Mouse (Mus musculus): ENCODE measurements at regions not wholly inside any gene's neighbourhood (a gene's known extent, or its start where the extent isn't known, plus 50 kb on each side); places are given as distances from the start of the nearest gene placed in this dataset.

DNA sequence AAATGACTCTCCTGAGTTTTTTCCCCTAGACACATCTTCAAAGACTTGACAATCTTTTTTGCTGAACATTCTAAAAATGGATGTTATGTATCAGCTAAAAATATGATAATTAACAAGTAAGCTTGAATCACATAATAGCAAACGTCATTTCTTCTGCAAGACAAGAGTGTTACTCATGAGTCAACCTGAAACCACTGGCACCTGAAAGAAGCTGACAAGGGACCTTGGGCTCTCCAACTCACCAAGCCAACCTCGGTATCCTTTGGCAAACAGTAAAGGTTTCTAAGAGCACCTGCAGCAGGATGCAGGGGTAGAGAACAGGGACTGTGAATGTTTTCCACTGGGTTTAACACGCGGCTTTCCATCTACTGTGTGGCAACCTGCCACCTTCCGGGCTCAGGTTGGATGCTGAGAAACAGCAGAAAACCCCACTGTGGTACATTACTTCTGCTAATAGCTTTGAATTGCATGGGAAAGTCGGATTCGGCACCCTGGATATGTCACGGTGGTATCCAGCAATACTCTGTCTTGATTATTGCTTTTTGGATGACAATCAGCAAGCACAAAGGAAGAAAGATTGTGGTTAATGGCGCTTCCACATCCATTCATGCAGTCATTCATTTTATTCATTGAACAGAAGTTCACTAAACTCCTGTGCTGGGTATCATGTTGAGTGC, 305.9 kb downstream of the Lpin1 start:
- DNase-seq (ENCODE audit: low spot score) (no peak), ATAC-seq (replicated peaks; ENCODE audit: low FRiP score) (no peak)
- Histone ChIP-seq H3K9me3 (ENCODE audit: control insufficient read depth, low read length) (no peaks in the 10 kb centered on the region), H3K36me3 (ENCODE audit: control insufficient read depth, insufficient read depth, low read length) (no peaks in the 10 kb centered on the region), H3K4me3 (ENCODE audit: low read depth, low read length) (no peak overlapping the region), H3K4me1 (replicated peaks; ENCODE audit: control insufficient read depth, insufficient read depth, low read length) (no peaks in the 10 kb centered on the region), H3K27ac (ENCODE audit: low read depth, low read length) (no peak overlapping the region), H3K4me2 (no peak overlapping the region), H3K9ac (ENCODE audit: low read depth, low read length) (no peak overlapping the region), H3K27me3 (replicated peaks; ENCODE audit: control insufficient read depth, insufficient read depth, low read length) (no peaks in the 10 kb centered on the region)
- WGBS = 77% methylated on average over 9 of the region's 9 CpGs

GRCm38 (mm10) chr12:16285061-16285460, 325.7 kb downstream of the Lpin1 start:
- Histone ChIP-seq H3K9me3 (ENCODE audit: control insufficient read depth, low read length) (no peaks in the 10 kb centered on the region), H3K4me3 (ENCODE audit: low read depth, low read length) (no peak overlapping the region), H3K27me3 (replicated peaks; ENCODE audit: control insufficient read depth, insufficient read depth, low read length) (no peaks in the 10 kb centered on the region), H3K36me3 (ENCODE audit: control insufficient read depth, insufficient read depth, low read length) (no peaks in the 10 kb centered on the region), H3K4me1 (replicated peaks; ENCODE audit: control insufficient read depth, insufficient read depth, low read length) (no peaks in the 10 kb centered on the region), H3K9ac (ENCODE audit: low read depth, low read length) (no peak overlapping the region), H3K27ac (ENCODE audit: low read depth, low read length) (no peak overlapping the region), H3K4me2 (no peak overlapping the region)
- WGBS = 72% methylated on average over 5 of the region's 5 CpGs
- ATAC-seq (replicated peaks; ENCODE audit: low FRiP score) (no peak), DNase-seq (ENCODE audit: low spot score) (no peak)

GRCm38 (mm10) chr12:16279146-16279545, 331.6 kb downstream of the Lpin1 start:
- no peaks in the 10 kb centered on the region for H3K27me3 ChIP-seq (replicated peaks; ENCODE audit: control insufficient read depth, insufficient read depth, low read length)
- H3K4me3 ChIP-seq (ENCODE audit: low read depth, low read length) = no peak overlapping the region
- 77% methylated on average over 2 of the region's 2 CpGs for WGBS
- no peak overlapping the region for H3K4me2 ChIP-seq
- no peak overlapping the region for H3K27ac ChIP-seq (ENCODE audit: low read depth, low read length)
- no peaks in the 10 kb centered on the region for H3K36me3 ChIP-seq (ENCODE audit: control insufficient read depth, insufficient read depth, low read length)
- no peaks in the 10 kb centered on the region for H3K4me1 ChIP-seq (replicated peaks; ENCODE audit: control insufficient read depth, insufficient read depth, low read length)
- no peak for DNase-seq (ENCODE audit: low spot score)
- no peak overlapping the region for H3K9ac ChIP-seq (ENCODE audit: low read depth, low read length)
- no peaks in the 10 kb centered on the region for H3K9me3 ChIP-seq (ENCODE audit: control insufficient read depth, low read length)
- ATAC-seq (replicated peaks; ENCODE audit: low FRiP score) = no peak

DNA sequence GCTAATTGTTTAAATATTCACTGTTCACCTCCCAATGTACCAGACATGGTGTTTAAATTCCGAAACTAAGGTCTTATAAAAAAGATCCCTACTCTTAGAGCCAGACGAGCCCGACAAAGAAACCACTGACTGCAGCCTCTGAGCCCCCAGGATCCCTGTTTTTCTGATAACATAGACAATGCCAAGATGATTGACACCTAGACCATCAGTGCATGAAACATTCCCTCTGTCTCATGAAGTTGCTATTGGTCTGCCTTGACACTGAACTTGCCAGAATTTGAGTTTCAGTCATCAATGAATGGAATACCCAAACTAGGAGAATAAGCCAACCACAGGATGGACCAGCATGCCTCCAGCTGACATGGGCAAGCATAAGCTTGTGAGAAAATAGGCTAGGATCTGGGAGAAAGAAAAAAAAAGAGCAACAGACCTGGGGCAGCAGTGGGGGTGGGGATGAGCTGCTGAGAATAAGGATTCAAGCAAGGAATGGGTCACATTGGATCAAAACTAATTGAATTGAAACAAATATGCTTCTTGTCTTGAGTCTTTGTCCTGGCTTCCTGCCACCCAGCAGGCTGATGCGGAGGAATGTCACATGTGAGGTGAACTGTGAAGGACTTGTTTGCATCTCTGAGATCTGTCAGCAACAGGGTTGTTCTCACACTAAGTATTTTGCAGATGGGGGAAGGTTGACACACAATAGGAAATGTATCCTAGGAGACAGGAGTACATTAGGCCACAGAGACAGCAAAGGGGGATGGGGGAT, 333.0 kb downstream of the Lpin1 start:
- Histone ChIP-seq H3K9me3 (ENCODE audit: control insufficient read depth, low read length) (no peaks in the 10 kb centered on the region), H3K4me3 (ENCODE audit: low read depth, low read length) (no peak overlapping the region), H3K36me3 (ENCODE audit: control insufficient read depth, insufficient read depth, low read length) (no peaks in the 10 kb centered on the region), H3K4me1 (replicated peaks; ENCODE audit: control insufficient read depth, insufficient read depth, low read length) (no peaks in the 10 kb centered on the region), H3K27me3 (replicated peaks; ENCODE audit: control insufficient read depth, insufficient read depth, low read length) (no peaks in the 10 kb centered on the region), H3K9ac (ENCODE audit: low read depth, low read length) (no peak overlapping the region), H3K27ac (ENCODE audit: low read depth, low read length) (no peak overlapping the region), H3K4me2 (no peak overlapping the region)
- ATAC-seq (replicated peaks; ENCODE audit: low FRiP score) (no peak), DNase-seq (ENCODE audit: low spot score) (no peak)
- WGBS = 75% methylated on average over 4 of the region's 4 CpGs

- no peaks in the 10 kb centered on the region for H3K9me3 ChIP-seq (ENCODE audit: control insufficient read depth, low read length)
- WGBS = 73% methylated on average over 2 of the region's 2 CpGs
- H3K27me3 ChIP-seq (replicated peaks; ENCODE audit: control insufficient read depth, insufficient read depth, low read length) = no peaks in the 10 kb centered on the region
- H3K4me2 ChIP-seq = no peak overlapping the region
- ATAC-seq (replicated peaks; ENCODE audit: low FRiP score) = no peak
- no peak overlapping the region for H3K9ac ChIP-seq (ENCODE audit: low read depth, low read length)
- DNase-seq (ENCODE audit: low spot score) = no peak
- no peak overlapping the region for H3K27ac ChIP-seq (ENCODE audit: low read depth, low read length)
- no peak overlapping the region for H3K4me3 ChIP-seq (ENCODE audit: low read depth, low read length)
- H3K4me1 ChIP-seq (replicated peaks; ENCODE audit: control insufficient read depth, insufficient read depth, low read length) = no peaks in the 10 kb centered on the region
- H3K36me3 ChIP-seq (ENCODE audit: control insufficient read depth, insufficient read depth, low read length) = no peaks in the 10 kb centered on the region
Measured at GRCm38 (mm10) chr12:16277144-16277543, 333.6 kb downstream of the Lpin1 start.

GRCm38 (mm10) chr12:16276301-16276700, 334.5 kb downstream of the Lpin1 start:
- H3K9me3 ChIP-seq (ENCODE audit: control insufficient read depth, low read length) = no peaks in the 10 kb centered on the region
- 77% methylated on average over 4 of the region's 4 CpGs for WGBS

GRCm38 (mm10) chr12:16272441-16272840, 338.3 kb downstream of the Lpin1 start:
- Histone ChIP-seq H3K27me3 (replicated peaks; ENCODE audit: control insufficient read depth, insufficient read depth, low read length) (no peaks in the 10 kb centered on the region), H3K27ac (ENCODE audit: low read depth, low read length) (no peak overlapping the region), H3K4me1 (replicated peaks; ENCODE audit: control insufficient read depth, insufficient read depth, low read length) (no peaks in the 10 kb centered on the region), H3K4me3 (ENCODE audit: low read depth, low read length) (no peak overlapping the region), H3K36me3 (ENCODE audit: control insufficient read depth, insufficient read depth, low read length) (no peaks in the 10 kb centered on the region), H3K4me2 (no peak overlapping the region), H3K9ac (ENCODE audit: low read depth, low read length) (no peak overlapping the region), H3K9me3 (ENCODE audit: control insufficient read depth, low read length) (no peaks in the 10 kb centered on the region)
- ATAC-seq (replicated peaks; ENCODE audit: low FRiP score) (no peak), DNase-seq (ENCODE audit: low spot score) (no peak)

More at GRCm38 (mm10) chr12:16276301-16276700, 334.5 kb downstream of the Lpin1 start:
- no peak overlapping the region for H3K27ac ChIP-seq (ENCODE audit: low read depth, low read length)
- DNase-seq (ENCODE audit: low spot score) (no peak), ATAC-seq (replicated peaks; ENCODE audit: low FRiP score) (no peak)
- no peak overlapping the region for H3K4me2 ChIP-seq
- H3K27me3 ChIP-seq (replicated peaks; ENCODE audit: control insufficient read depth, insufficient read depth, low read length) = no peaks in the 10 kb centered on the region
- no peak overlapping the region for H3K4me3 ChIP-seq (ENCODE audit: low read depth, low read length)
- H3K36me3 ChIP-seq (ENCODE audit: control insufficient read depth, insufficient read depth, low read length) = no peaks in the 10 kb centered on the region
- no peaks in the 10 kb centered on the region for H3K4me1 ChIP-seq (replicated peaks; ENCODE audit: control insufficient read depth, insufficient read depth, low read length)
- no peak overlapping the region for H3K9ac ChIP-seq (ENCODE audit: low read depth, low read length)

- Histone ChIP-seq H3K4me3 (ENCODE audit: low read depth, low read length) (no peak overlapping the region), H3K27me3 (replicated peaks; ENCODE audit: control insufficient read depth, insufficient read depth, low read length) (no peaks in the 10 kb centered on the region), H3K4me1 (replicated peaks; ENCODE audit: control insufficient read depth, insufficient read depth, low read length) (no peaks in the 10 kb centered on the region), H3K4me2 (no peak overlapping the region), H3K27ac (ENCODE audit: low read depth, low read length) (no peak overlapping the region), H3K36me3 (ENCODE audit: control insufficient read depth, insufficient read depth, low read length) (no peaks in the 10 kb centered on the region), H3K9me3 (ENCODE audit: control insufficient read depth, low read length) (no peaks in the 10 kb centered on the region), H3K9ac (ENCODE audit: low read depth, low read length) (no peak overlapping the region)
- no peak for DNase-seq (ENCODE audit: low spot score)
- no peak for ATAC-seq (replicated peaks; ENCODE audit: low FRiP score)
- WGBS = 76% methylated on average over 7 of the region's 7 CpGs
Measured at GRCm38 (mm10) chr12:16270876-16271275, 339.9 kb downstream of the Lpin1 start.

- Histone ChIP-seq H3K4me3 (ENCODE audit: low read depth, low read length) (no peak overlapping the region), H3K4me1 (replicated peaks; ENCODE audit: control insufficient read depth, insufficient read depth, low read length) (no peaks in the 10 kb centered on the region), H3K27ac (ENCODE audit: low read depth, low read length) (no peak overlapping the region), H3K9ac (ENCODE audit: low read depth, low read length) (no peak overlapping the region), H3K36me3 (ENCODE audit: control insufficient read depth, insufficient read depth, low read length) (no peaks in the 10 kb centered on the region), H3K4me2 (no peak overlapping the region), H3K27me3 (replicated peaks; ENCODE audit: control insufficient read depth, insufficient read depth, low read length) (no peaks in the 10 kb centered on the region), H3K9me3 (ENCODE audit: control insufficient read depth, low read length) (no peaks in the 10 kb centered on the region)
- ATAC-seq (replicated peaks; ENCODE audit: low FRiP score) (no peak), DNase-seq (ENCODE audit: low spot score) (no peak)
- WGBS = 59% methylated on average over 4 of the region's 4 CpGs
Measured at GRCm38 (mm10) chr12:16269706-16270105, 341.1 kb downstream of the Lpin1 start.
